Mouse (Mus musculus): ENCODE measurements around the gene Cbx8. TPM values are rescaled to one million over a fixed set of nuclear protein-coding genes. Genes with fewer than 3 reads are reported as not detected.

Gene Cbx8
- total RNA-seq (2015; ENCODE audit: low replicate concordance) (0.38 and 0.42 TPM in 2 replicates), total RNA-seq (2017; ENCODE audit: low replicate concordance) (0.70 and 1.4 TPM in 2 replicates)

- ATAC-seq (replicated peaks; ENCODE audit: low FRiP score, poor library complexity, severe bottlenecking), result peak; percentile 75
These were observed at the start of gene Cbx8 for GRCm38 (mm10) chr11:119040600-119041324. Gene Cbx8 (minus strand): TSS chr11:119040969.

GRCm38 (mm10) chr11:119090076-119090960, 49.5 kb upstream of the Cbx8 start:
- no peak for ATAC-seq (replicated peaks; ENCODE audit: low FRiP score, poor library complexity, severe bottlenecking)

GRCm38 (mm10) chr11:119089235-119090075, 48.7 kb upstream of the Cbx8 start:
- ATAC-seq (replicated peaks; ENCODE audit: low FRiP score, poor library complexity, severe bottlenecking), result no peak

GRCm38 (mm10) chr11:119088391-119089234, 47.8 kb upstream of the Cbx8 start:
- no peak for ATAC-seq (replicated peaks; ENCODE audit: low FRiP score, poor library complexity, severe bottlenecking)

DNA sequence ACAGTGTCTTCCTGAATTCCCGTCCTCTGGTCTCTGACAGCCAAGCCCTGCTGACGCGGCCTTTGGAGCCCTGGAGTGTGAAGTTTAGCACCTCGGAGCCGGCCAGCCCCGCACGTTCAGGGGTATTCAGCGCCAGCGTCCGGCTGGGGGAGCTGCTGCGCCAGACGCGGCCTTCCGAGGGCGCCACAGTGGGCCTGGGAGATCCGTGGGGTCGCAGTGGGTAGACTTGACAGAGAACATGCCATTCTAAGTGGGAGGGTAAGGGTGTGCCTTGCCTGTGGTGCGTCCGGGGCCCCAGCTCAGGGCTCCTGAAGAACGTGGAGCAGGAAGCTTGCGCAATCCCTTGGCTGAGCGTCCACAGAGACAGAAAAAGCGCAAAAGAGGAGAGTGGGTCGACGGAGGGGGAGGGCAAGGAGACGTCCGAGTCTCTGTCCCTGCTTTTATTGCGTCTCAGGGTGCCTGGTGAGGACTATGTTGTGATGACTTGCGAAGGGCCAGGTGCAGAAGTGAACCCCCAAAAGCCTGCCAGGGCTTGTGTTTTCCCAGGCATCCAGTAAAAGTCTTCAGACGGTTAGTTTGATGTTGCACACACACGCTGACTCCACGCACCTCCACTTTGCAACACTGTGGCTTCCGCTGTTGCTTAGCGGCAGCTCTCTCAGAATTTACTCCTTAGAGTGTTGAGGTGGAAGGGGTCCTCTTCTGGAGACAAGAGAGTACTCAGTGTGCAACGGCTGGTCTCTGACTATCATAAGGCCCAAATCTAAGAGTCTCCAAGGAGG, 46.7 kb upstream of the Cbx8 start:
- no peak for ATAC-seq (replicated peaks; ENCODE audit: low FRiP score, poor library complexity, severe bottlenecking)

DNA sequence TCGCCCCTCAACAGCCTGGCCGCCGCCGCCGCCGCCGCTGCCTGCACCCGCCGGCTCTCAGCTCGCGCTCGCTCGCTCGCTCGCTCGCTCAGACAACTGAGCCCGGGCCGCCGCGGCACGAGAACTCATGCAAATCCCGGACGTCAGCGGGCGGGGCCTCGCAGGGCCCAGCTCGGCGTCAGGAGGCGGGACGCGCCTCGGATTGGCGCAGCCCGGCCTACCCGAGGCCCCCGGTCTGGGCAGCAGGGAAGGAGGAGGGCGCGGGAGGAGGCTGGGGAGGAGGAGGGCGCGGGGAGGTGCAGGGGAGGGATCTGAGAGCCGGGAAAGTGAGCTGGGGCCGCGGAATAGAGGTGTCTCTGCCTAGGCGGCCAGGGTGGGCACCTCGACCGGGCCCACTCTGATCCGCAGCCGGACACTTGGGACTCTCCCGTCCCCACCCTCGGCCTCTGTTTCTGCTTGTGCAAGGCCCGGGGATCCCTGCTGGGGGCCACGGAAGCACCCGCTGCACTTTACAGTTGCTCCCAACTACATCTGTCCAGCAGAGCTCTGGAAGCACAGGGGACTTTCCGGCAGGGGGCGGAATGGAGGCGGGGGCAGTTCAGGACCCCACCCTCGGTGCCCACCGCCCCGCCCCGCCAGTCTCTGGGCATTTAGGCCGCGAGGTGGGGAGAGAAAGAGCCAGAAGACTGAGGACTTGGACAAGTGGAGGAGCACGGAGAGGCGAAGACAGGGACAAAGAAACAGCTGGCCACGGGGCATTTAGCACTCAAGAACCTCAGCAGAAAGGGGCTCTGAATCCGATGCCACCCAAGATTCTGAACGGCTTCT, 45.6 kb upstream of the Cbx8 start, which contains the start of gene Cbx4:
Gene Cbx4, minus strand, starts transcription at position 78 of the 828 bp plus-strand sequence.
- ATAC-seq (replicated peaks; ENCODE audit: low FRiP score, poor library complexity, severe bottlenecking), result no peak

GRCm38 (mm10) chr11:119085279-119086062, 44.7 kb upstream of the Cbx8 start:
- no peak for ATAC-seq (replicated peaks; ENCODE audit: low FRiP score, poor library complexity, severe bottlenecking)

DNA sequence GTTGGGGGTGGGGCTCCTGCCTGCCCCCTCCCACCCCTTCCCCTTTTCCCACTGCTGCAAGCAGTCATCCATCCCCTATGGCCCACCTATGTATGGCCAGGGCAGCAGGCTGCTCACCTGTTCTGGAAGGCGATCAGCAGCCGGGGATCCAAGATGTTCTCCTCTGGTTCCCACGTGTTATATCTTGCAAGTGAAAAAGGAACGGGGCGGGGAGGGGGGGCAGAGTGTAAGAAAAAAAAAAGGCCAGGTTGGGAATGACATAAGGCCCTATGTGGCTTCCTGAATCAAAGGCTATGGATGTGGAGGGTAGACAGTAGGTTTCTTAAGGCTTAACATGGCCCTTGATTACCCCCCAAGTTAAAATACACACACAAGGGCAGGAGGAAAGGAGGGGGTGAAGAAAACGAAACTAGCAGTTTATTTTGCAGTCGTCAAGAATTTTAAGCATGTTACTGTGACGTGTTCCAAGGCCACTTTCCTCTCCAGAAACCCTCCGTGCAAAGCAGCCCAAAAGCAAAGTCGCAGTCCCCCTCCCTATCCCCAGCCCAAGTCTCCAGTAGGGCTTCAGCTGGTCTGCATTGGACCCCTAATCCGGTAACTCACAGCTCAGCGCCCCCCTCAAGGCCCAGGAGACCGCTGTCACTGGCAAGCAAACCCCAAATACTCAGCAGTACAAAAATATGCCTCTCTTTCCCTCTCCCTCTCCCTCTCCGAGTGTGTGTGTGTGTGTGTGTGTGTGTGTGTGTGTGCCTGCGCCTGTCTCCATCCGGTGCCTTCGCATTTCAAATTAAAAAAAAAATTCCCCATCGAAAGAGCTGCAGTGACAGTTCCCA, 43.9 kb upstream of the Cbx8 start:
- no peak for ATAC-seq (replicated peaks; ENCODE audit: low FRiP score, poor library complexity, severe bottlenecking)

DNA sequence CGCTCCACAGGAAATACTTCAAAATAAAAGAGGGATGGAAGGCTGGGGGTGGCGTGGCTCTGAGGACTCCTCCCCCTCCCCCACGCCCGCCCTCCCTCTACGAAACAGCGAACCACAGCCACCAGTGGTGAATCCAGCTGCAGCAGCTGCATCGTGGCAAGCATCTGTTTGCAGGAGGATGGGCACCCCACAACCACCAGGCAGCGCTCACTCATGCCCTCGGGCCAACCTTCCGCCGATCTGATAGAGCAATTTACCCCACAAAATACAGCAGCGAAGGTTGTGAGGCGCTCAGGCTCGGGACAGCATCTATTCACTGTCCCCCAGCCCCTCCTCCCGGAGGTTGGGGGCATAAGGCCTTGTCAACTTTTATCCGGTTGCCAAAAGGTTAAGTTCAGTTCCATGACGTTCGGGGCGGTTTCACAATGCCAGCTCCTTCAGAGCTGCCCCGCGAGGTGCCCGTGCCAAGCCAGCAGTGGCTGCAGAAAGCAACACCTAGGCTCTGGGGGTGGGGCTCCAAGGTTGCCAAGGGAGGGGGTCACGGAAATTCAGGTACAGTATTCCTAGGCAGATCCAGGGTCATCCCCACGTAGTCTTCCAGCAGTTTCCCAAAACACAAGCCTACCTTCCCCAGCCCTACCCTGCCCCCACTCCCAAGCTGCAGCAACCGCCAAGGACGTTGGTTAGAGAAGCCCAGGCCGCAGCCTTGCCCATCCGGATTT, 43.1 kb upstream of the Cbx8 start:
- no peak for ATAC-seq (replicated peaks; ENCODE audit: low FRiP score, poor library complexity, severe bottlenecking)

GRCm38 (mm10) chr11:119082638-119083599, 42.1 kb upstream of the Cbx8 start:
- no peak for ATAC-seq (replicated peaks; ENCODE audit: low FRiP score, poor library complexity, severe bottlenecking)

DNA sequence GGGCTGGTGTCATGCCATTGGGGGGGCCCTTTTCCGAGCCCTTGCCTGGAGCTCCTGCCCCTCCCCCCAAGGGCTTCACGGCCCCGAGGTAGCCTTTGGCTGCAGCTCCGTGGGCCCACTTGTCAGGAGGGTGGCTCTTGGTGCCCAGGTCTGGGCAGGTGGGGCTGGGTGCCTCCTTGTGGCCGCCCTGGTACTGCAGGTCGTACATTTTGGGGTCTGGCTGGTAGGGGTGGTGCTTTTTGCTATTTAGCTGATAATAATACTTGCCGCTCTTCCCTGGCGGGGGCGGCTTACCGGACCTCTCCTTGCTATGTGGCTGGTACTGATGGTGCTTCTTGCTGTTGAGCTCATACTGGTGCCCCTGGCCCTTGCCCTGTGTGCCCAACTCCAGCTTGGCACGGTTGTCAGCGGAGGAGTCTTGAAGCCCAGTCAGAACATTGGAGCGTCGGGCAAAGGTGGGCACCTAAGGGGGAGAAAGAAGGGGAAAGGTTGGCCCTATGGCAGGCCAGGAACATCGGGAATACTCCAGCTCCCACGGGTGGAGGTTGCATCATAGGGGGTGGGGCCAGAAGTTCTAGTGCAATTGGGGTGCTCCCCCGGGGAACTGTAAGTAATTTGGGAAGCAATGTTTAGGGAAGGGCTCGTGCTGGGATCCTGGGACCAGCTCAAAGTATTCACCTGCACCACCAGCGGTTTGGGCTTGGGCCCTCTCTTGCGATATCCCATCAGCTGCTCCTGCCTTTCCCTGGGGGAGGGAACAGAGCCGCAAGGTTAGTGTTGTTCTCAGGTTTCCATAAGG, 41.3 kb upstream of the Cbx8 start:
- ATAC-seq (replicated peaks; ENCODE audit: low FRiP score, poor library complexity, severe bottlenecking), result no peak

GRCm38 (mm10) chr11:119081148-119081838, 40.5 kb upstream of the Cbx8 start:
- no peak for ATAC-seq (replicated peaks; ENCODE audit: low FRiP score, poor library complexity, severe bottlenecking)

Measured in erythroblast, adult 5-6 weeks (primary cell).